Mouse (Mus musculus) thymus, adult 2 months (tissue): Measurements from ENCODE around the gene Pbld2.

Experiments used
- CTCF ChIP-seq: fragments of 200-500 bp; IDR thresholded peaks from 2 replicates; pipeline ENCODE4 v1.5.1; 2012; ENCODE audit warnings: mild to moderate bottlenecking, control low read depth, low read length, moderate library complexity, borderline replicate concordance; ENCODE audit not compliant: control insufficient read depth, poor library complexity, insufficient read depth; ENCODE audit errors: extremely low read depth
- POLR2A ChIP-seq: fragments of 200-500 bp; IDR thresholded peaks from 2 replicates; pipeline ENCODE4 v1.6.1; 2012; ENCODE audit warnings: mild to moderate bottlenecking, low read length, control low read depth, moderate library complexity; ENCODE audit not compliant: control insufficient read depth, poor library complexity, insufficient read depth; ENCODE audit errors: extremely low read depth

DNA sequence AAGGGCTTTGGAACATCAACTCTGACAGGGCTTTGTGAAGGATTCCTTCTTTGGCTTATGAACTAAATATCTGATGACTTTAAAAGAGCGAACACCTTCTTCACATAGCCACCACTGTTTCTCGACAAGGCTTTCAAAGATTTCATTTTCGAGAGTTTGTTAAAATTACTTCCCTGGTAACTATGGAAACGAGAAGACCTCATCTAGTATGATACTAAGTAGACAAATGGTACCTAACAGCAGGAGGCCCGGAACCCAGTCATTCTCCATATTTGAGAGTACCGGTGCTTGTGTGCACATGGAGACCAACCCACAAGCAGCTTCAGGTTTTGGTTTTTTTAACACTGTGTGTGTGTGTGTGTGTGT lies 2.7 kb downstream of the Pbld2 start:
- no peak for TF ChIP-seq CTCF
- no peak for TF ChIP-seq POLR2A
